Comparison of ENCODE assay signal across 19 mouse cellular contexts in the genomic region with DNA sequence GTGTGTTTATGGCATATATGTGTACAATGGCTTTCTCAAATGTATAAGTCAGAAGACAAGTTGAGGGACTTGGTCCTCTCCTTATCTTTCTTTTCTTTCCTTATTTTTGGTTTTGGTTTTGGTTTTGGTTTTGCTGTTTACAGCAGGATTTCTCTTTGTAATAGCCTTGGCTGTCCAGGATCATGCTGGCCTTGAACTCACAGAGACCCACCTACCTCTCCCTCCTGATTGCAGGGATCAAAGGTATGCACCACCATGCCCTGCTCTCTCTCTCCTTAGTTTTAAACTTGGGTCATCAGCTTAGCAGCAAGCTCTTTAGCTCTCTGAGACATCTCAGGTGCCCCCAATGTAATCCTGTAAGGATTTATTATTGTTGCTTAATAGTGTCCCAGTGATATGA.
"Had no signal": no experiment of that assay in that cellular context is flagged by ENCODE, and none has a peak within 500 bp of the region (broad histone marks: within the 10 kb centered on the region; RNA-seq: fewer than 3 reads in every experiment).

No protein-coding gene starts in this region.

- H3K9ac ChIP-seq: lung, embryonic 14.5 days; midbrain, embryonic 12.5 days; neural tube, embryonic 13.5 days; neural tube, embryonic 15.5 days; stomach, embryonic 15.5 days had no signal

- H3K27ac ChIP-seq: midbrain, embryonic 10.5 days; midbrain, embryonic 12.5 days; neural tube, embryonic 13.5 days; neural tube, embryonic 15.5 days; stomach, embryonic 15.5 days; stomach, postnatal 0 days had no signal

- DNase-seq: lung, adult 18-20 months; lung, embryonic 14.5 days; lung, postnatal 10 days; lung, postnatal 4 days; midbrain, embryonic 14.5 days; retina, postnatal 1 day; right cerebral cortex, adult 18-20 months; right cerebral cortex, postnatal 25 days; right cerebral cortex, postnatal 4 days; thymus, adult 2 months; thymus, postnatal 25 days; thymus, postnatal 4 days had no signal

- H3K27me3 ChIP-seq: midbrain, embryonic 12.5 days; stomach, embryonic 15.5 days had no signal

- H3K36me3 ChIP-seq: midbrain, embryonic 10.5 days; midbrain, embryonic 12.5 days; neural tube, embryonic 13.5 days; neural tube, embryonic 15.5 days; stomach, embryonic 15.5 days had no signal

- H3K4me3 ChIP-seq: midbrain, embryonic 10.5 days; midbrain, embryonic 12.5 days; myocyte; neural tube, embryonic 13.5 days; neural tube, embryonic 15.5 days; stomach, embryonic 15.5 days had no signal
